Mouse (Mus musculus) urinary bladder, adult 18-20 months (tissue): ENCODE measurements at regions not wholly inside any gene's neighbourhood (a gene's known extent, or its start where the extent isn't known, plus 50 kb on each side); places are given as distances from the start of the nearest gene placed in this dataset.

Experiments used
- DNase-seq, 2 experiments: peaks; one replicate each; pipeline ENCODE4 v3.0.0; 2022; ENCODE audit warnings: low spot score in 2 of 2, mixed read lengths in 2 of 2

DNA sequence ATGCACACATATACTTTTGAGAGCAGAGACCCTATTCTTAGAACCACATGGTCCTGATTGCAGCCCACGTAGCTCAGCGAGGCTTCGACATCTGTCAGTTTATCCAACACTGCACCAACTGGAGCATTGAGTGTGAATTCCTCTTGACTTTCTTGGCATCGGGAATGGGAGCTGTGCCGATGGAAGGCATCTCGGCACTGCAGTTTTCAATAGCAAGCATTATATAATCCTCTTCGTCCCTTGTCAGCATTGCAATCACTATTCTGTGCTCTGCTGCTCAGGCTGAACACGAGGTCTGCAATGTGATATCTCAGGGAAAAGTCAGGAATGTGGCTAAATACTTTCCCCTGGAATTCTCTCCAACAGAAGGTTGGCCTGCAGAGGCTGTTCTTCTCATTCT, 224.6 kb downstream of the Lnpk start:
- DNase-seq = no peak

- no peak for DNase-seq
Observed at GRCm38 (mm10) chr2:74349809-74350208, 229.4 kb downstream of the Lnpk start.

DNA sequence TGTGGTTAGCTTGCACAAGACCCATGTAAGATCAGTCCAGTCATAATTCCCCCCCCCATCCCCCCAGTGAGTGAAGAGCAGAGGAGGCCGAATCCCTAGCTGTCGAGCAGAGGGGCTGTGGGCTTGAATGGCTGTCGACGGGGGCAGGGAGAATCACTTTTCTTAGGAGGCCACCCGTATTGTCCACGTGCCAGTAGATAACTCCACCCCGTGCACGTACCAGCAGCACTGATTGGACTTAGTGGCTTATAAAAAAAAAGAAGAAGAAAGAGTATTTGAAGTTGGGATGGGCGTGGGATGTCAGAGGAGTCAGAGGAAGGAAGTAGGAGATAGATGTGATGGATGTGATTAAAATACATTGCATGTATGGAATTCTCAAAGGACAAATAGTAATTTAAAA, 272.9 kb downstream of the Lnpk start:
- no peak for DNase-seq

DNA sequence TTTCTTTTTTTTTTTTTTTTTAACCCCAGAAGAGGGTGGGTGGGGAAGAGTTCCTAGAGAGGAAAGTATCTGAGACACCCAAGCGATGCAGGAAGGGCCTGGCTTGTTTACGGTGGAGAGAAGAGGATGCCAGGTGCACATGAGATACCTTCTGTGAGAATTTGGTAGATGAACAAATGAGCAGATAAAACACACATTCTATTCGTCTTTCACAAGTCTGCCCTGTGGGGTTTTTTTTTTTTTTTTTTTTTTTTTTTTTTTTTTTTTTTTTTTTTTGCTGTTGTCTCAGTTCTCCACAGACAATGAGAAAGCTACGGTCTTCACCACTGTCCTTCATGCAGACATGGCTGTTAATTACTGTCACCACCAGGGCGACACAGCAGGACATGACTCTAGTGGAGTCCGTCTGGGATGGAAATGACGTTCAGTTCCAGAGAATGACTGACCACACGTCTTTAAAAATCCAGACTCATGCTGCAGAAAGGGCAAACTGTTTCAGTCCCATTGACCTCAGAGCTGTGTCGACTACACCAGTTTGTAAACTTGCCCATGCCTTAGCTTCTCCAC, 278.3 kb downstream of the Lnpk start:
- no peak for DNase-seq

DNA sequence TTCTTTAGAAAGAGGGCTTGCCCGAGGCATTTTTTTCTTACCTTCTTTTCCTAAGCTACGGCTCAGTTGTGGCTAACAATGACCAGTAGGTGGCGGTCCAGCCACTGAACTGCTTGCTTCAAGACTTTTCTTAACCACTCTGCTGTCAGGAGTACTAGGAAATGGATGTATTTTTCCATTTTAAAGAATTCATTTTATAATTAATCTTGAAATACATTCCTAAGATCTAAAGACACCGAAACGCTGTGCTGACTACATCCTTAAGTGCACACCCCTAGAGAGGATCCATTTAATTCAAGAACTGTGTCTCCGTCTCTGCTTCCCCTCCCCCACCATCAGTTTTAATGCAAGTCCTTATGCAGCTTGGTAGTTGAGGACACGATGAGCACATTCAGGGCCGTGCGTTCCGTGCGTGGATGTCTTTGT, 278.9 kb downstream of the Lnpk start:
- peak; percentile 4 to 16 for DNase-seq

GRCm38 (mm10) chr2:74292641-74293040, 286.6 kb downstream of the Lnpk start:
- DNase-seq = no peak

DNA sequence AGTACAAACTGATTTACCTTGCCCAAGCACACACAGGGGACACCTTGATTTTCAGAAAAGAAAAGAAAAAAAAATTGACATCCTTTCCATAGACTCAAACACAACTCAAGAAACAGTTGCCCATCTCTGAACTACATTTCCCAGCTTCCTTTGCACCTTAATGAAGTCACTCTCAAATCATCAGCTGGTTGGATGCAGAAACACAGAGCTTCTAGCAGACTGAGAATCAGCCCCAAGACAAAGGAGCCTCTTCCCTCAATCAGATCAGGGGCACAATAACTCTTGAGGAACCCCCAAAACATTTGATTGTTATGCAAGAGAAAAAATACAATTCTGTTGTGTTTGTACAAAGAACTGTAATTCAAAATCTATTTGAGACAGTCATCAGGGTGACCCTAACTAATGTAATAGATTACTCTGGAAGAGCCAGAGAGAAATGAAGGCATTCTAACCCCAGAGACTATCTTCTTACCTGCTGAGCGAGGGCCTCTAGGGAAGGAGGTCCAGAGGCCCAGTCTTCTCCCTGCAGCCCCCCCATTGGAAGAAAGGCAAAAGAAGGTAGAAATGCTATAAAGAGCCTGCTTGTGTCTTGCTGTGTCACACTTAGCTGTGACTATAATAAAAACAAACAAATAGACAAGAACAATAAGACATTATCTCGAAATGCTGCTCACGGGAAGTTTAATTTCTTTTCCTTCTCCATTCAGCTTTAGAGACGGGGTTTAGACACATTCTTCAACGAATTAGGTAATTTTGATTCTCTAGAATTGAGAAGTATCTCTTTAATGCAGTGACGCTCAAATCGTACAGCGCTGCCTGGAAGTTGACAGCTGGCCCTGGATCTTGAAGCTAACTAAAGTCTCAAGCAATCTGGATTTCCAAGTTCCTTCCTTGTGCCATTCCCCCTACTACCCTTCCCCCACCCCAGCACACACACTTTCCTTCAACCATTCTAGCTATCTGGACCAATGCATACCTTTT, 287.5 kb downstream of the Lnpk start:
- no peak for DNase-seq

GRCm38 (mm10) chr2:74285624-74286023, 293.6 kb downstream of the Lnpk start:
- DNase-seq = no peak

- no peak for DNase-seq
Observed at GRCm38 (mm10) chr2:74264963-74265362, 314.3 kb downstream of the Lnpk start.

DNA sequence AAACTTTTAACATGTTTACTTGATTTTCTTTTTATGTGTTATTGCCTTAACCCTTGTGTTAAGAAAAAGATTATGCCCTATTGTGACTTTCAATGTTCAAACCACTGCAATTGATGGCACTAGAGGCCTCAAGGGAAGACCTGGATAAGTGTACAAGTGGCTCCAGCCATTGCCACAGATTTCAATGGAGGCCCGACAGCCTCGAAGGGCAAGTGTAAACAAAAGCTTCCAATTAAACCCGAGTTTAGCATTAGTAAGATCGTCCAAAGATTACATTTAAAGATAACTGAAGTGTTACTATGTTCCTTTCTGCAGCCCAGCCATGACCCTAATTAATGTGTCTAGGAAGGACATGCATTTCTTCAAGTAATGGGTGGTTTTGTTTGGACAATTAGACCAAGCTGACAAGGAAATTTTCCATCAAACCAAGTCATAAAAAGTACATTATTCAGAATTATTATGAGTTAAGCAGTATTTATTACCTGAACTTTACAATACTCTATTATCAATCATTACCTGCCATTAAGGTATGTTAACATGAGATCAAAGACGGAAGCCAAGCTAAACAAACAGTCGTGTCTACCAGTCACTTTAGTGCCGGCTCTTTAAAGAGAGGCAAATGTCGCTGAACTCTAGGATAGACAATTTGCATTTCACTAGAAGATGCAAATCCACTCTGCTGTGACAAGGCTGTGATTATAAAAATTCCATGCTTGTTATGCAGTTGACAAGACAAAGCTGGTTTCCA, 322.0 kb downstream of the Lnpk start:
- DNase-seq = no peak

- DNase-seq = no peak
Observed at GRCm38 (mm10) chr2:74247521-74247920, 331.7 kb downstream of the Lnpk start.

DNA sequence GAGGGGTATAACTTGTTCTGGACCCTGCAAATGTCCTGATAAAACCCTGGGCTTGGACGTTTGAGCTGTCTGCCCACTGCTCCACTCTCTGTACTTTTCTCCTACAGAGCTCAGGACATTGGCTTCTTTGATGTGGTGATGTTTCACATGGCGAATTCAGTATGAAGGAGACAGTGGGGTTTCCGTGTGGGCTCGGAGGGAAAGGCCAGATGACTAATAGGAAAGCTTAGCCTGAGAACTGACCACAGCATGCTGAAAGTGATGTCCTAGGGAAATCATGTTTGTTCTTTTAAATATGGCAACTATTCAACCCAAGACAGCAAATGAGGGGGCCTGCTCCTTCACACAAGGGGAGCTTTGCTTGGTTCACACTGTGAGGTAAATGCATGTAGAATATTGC, 332.6 kb downstream of the Lnpk start:
- DNase-seq = no peak

- no peak for DNase-seq
Observed at GRCm38 (mm10) chr2:74244203-74244602, 333.1 kb upstream of the Atp5g3 start.

GRCm38 (mm10) chr2:74243801-74244200, 332.7 kb upstream of the Atp5g3 start:
- DNase-seq = no peak

DNA sequence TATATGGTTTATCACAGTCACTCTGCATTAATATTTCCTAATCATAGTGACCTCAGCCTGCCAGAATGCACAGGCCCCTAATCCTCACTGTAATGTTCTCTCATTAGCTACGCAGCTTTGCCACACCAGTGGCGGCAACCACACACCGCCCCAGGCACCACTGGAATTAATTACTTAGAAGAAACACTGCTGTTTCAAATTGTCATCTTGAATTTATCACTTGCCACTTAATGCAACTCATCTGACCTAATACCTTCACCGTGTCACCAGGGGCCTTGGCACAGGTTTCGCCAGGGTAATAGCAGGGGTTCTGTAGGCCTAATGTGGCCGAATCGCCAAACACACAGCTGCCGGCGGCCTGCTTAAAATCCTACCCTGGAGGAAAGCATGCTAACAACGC, 328.5 kb upstream of the Atp5g3 start:
- no peak for DNase-seq

- DNase-seq = no peak
Observed at GRCm38 (mm10) chr2:74217437-74217836, 306.3 kb upstream of the Atp5g3 start.

GRCm38 (mm10) chr2:74210210-74210609, 299.1 kb upstream of the Atp5g3 start:
- DNase-seq = no peak

DNA sequence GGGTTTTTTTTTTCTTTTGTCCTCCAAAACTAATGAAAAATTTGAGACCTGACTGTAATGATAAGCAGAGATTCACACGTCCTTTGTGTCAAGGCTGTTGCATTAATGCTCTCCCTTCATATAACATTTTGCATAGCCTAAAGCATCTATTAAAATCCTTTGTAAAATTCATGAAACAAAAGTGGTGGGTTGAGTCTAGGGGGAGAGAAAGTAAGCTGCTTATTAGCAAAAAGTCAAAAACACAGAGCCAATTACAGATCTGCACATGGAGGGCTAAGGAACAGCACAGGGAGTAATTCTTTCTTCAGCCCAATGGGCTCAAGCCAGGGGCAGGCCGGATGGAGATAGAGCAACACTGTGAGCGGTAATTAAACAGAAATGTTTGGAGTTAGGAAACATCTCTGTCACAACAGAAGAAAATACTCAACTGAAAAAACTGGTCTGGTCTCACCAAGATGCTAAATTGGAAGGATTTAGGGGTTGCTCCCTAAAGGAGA, 298.3 kb upstream of the Atp5g3 start:
- DNase-seq = no peak

- no peak for DNase-seq
Observed at GRCm38 (mm10) chr2:74207440-74207839, 296.3 kb upstream of the Atp5g3 start.

GRCm38 (mm10) chr2:74202776-74203175, 291.6 kb upstream of the Atp5g3 start:
- DNase-seq = no peak

DNA sequence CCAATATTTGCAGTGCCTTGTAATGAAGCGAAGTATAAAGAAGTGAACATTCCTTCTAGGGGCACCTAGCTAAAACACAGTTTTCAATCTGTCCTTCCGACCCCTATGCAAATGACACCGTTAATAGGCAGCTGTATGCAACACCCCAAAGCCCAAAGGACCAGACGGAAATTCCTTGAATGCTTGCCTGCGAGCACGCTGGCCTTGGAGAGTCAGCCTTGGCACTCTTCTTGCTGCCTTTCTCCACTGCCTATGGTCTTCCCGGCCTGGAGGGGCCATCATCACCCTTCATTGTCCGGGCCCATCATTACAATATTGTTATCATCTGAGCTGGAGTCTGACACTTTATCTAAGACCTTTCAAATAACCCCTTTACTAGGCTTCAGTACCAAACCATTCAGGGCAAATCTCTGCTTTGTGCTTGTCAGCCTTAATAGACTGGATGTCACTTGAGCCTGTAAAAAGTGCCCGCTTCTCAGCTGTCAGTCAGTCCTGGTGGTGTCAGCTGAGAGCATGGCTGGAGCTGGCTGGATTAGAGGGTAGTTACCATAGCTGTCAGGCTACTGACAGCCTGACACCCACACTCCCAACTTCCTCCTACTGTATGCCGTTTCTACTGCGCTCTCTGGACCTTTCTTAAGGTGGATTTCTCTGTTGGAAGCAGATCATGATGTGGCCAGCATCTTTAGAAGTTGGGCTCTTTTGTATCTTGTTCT, 290.6 kb upstream of the Atp5g3 start:
- no peak for DNase-seq

- DNase-seq = no peak
Observed at GRCm38 (mm10) chr2:74199550-74199949, 288.4 kb upstream of the Atp5g3 start.
